Mouse (Mus musculus): ENCODE results near the gene Ephb1.

The Ephb1 gene

GRCm38 (mm10) chr9:102303882-102304281 is 50.6 kb downstream of the Ephb1 start:
- DNase-seq, result no peak

GRCm38 (mm10) chr9:102300985-102301384 is 53.5 kb downstream of the Ephb1 start:
- no peak for DNase-seq

GRCm38 (mm10) chr9:102298741-102299140 is 55.8 kb downstream of the Ephb1 start:
- DNase-seq, result peak; percentile 90

- DNase-seq, result peak; percentile 94
Observed at GRCm38 (mm10) chr9:102297986-102298385, 56.5 kb downstream of the Ephb1 start.

- no peak for DNase-seq
Observed at GRCm38 (mm10) chr9:102297176-102297575, 57.3 kb downstream of the Ephb1 start.

GRCm38 (mm10) chr9:102293605-102294004 is 60.9 kb downstream of the Ephb1 start:
- DNase-seq, result no peak

- DNase-seq, result no peak
Observed at GRCm38 (mm10) chr9:102291230-102291629, 63.3 kb downstream of the Ephb1 start.

- DNase-seq, result peak; percentile 89
Observed at GRCm38 (mm10) chr9:102288356-102288755, 66.1 kb downstream of the Ephb1 start.

- DNase-seq, result peak; percentile 93
Observed at GRCm38 (mm10) chr9:102275931-102276330, 78.6 kb downstream of the Ephb1 start.

- no peak for DNase-seq
Observed at GRCm38 (mm10) chr9:102274016-102274415, 80.5 kb downstream of the Ephb1 start.

- no peak for DNase-seq
Observed at GRCm38 (mm10) chr9:102273469-102273808, 81.1 kb downstream of the Ephb1 start.

GRCm38 (mm10) chr9:102272731-102273468 is 81.6 kb downstream of the Ephb1 start:
- peak; percentile 71 for DNase-seq

GRCm38 (mm10) chr9:102270496-102270895 is 84.0 kb downstream of the Ephb1 start:
- no peak for DNase-seq

GRCm38 (mm10) chr9:102267311-102268027 is 87.0 kb downstream of the Ephb1 start:
- peak; percentile 53 for DNase-seq

- no peak for DNase-seq
Observed at GRCm38 (mm10) chr9:102263760-102264159, 90.7 kb downstream of the Ephb1 start.

- no peak for DNase-seq
Observed at GRCm38 (mm10) chr9:102262100-102262501, 92.4 kb downstream of the Ephb1 start.

GRCm38 (mm10) chr9:102261511-102261910 is 93.0 kb downstream of the Ephb1 start:
- DNase-seq, result no peak

GRCm38 (mm10) chr9:102256407-102256806 is 98.1 kb downstream of the Ephb1 start:
- DNase-seq, result no peak

GRCm38 (mm10) chr9:102255803-102256202 is 98.7 kb downstream of the Ephb1 start:
- no peak for DNase-seq

- DNase-seq, result no peak
Observed at GRCm38 (mm10) chr9:102249124-102249816, 105.2 kb downstream of the Ephb1 start.

- DNase-seq, result no peak
Observed at GRCm38 (mm10) chr9:102245551-102245950, 108.9 kb downstream of the Ephb1 start.

GRCm38 (mm10) chr9:102243296-102243695 is 111.2 kb downstream of the Ephb1 start:
- peak; percentile 36 for DNase-seq

GRCm38 (mm10) chr9:102241546-102241945 is 112.9 kb downstream of the Ephb1 start:
- DNase-seq, result peak; percentile 65

- peak; percentile 45 for DNase-seq
Observed at GRCm38 (mm10) chr9:102240215-102240614, 114.3 kb downstream of the Ephb1 start.
